In the genomic region with DNA sequence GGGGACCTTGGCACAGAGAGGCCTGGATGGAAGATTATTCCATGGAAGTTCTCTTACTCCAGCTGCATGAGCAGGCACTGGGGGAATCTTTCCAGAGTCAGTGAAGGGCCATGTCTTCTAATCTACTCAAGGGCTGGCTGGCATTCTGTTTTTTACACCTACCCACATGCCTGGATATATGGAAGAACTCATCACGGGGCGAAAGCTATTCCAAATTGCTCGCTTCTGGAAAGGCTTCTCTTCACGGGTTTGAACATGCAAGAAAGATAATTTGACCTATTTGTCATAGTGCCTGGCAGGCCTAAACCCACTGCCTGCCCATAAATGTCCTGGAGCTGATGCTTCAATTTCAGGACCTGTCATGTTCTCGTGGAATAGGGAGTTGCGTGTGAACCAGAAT, we compare ENCODE assay signal across 18 mouse cellular contexts.
DNase-seq lines count a peak whose midpoint lies in the region; ATAC-seq lines count a peak whose summit lies in the region.
"Had no signal": no experiment of that assay in that cellular context is flagged by ENCODE, and none has a peak within 500 bp of the region (broad histone marks: within the 10 kb centered on the region; RNA-seq: fewer than 3 reads in every experiment).

No protein-coding gene starts in this region.

- no peak overlapping the region for H3K4me3 ChIP-seq in hindbrain, embryonic 15.5 days
- H3K4me3 ChIP-seq in hindbrain, embryonic 12.5 days = no peak overlapping the region
- H3K4me3 ChIP-seq in neural tube, embryonic 13.5 days = no peak overlapping the region
- no peak overlapping the region for H3K4me3 ChIP-seq in neural tube, embryonic 15.5 days (replicated peaks)
- H3K4me3 ChIP-seq: embryonic facial prominence, embryonic 10.5 days; forebrain, embryonic 10.5 days had no signal

- no peak overlapping the region for H3K27ac ChIP-seq in hindbrain, embryonic 15.5 days (replicated peaks)
- H3K27ac ChIP-seq in hindbrain, embryonic 12.5 days = no peak overlapping the region
- H3K27ac ChIP-seq in neural tube, embryonic 13.5 days (replicated peaks) = peak overlapping the region; percentile 54
- H3K27ac ChIP-seq in neural tube, embryonic 15.5 days (replicated peaks) = peak overlapping the region; percentile 24; the same call in 1 of the 2 replicates
- H3K27ac ChIP-seq: embryonic facial prominence, embryonic 10.5 days; forebrain, embryonic 10.5 days had no signal

- no peaks in the 10 kb centered on the region for H3K27me3 ChIP-seq in hindbrain, embryonic 15.5 days
- H3K27me3 ChIP-seq in hindbrain, embryonic 12.5 days = no peaks in the 10 kb centered on the region
- no peaks in the 10 kb centered on the region for H3K27me3 ChIP-seq in neural tube, embryonic 13.5 days
- no peaks in the 10 kb centered on the region for H3K27me3 ChIP-seq in neural tube, embryonic 15.5 days (replicated peaks)

- DNase-seq in frontal cortex, postnatal 36 days (ENCODE audit: low spot score in 2 of 2) = no peak
- no peak for DNase-seq in neural tube, embryonic 10.5 days (ENCODE audit: extremely low spot score, low spot score)
- DNase-seq: adrenal gland, postnatal 10 days; B cell, adult 2 months; cerebellum, adult 18-20 months; cerebellum, postnatal 10 days; gastrocnemius, postnatal 10 days; heart, postnatal 14 days had no signal

- H3K36me3 ChIP-seq in hindbrain, embryonic 15.5 days = no peaks in the 10 kb centered on the region
- no peaks in the 10 kb centered on the region for H3K36me3 ChIP-seq in hindbrain, embryonic 12.5 days
- no peaks in the 10 kb centered on the region for H3K36me3 ChIP-seq in neural tube, embryonic 13.5 days
- H3K36me3 ChIP-seq in neural tube, embryonic 15.5 days = no peaks in the 10 kb centered on the region
- H3K36me3 ChIP-seq: embryonic facial prominence, embryonic 10.5 days; forebrain, embryonic 10.5 days had no signal

- no peak overlapping the region for H3K4me2 ChIP-seq in hindbrain, embryonic 15.5 days
- H3K4me2 ChIP-seq in hindbrain, embryonic 12.5 days (replicated peaks) = no peak overlapping the region
- no peak overlapping the region for H3K4me2 ChIP-seq in neural tube, embryonic 13.5 days
- H3K4me2 ChIP-seq in neural tube, embryonic 15.5 days = no peak overlapping the region

- ATAC-seq in frontal cortex, adult (ENCODE audit: low TSS enrichment) = peak; percentile 60
- 0 out of 2 replicates have a peak, but pooled peaks have one; percentile 25 for ATAC-seq in hindbrain, embryonic 15.5 days (ENCODE audit: low FRiP score, low read depth)
- no peak for ATAC-seq in hindbrain, embryonic 12.5 days (ENCODE audit: low FRiP score)
- no peak for ATAC-seq in neural tube, embryonic 13.5 days (ENCODE audit: low read depth)
- ATAC-seq in neural tube, embryonic 15.5 days (ENCODE audit: low FRiP score) = peak; percentile 50
- ATAC-seq in CD4-positive, CD25-positive, alpha-beta regulatory T cell, adult 4 months = no peak
- ATAC-seq: forebrain, embryonic 14.5 days; intestine, embryonic 16.5 days had no signal

- H3K9ac ChIP-seq in hindbrain, embryonic 15.5 days = no peak overlapping the region
- H3K9ac ChIP-seq in hindbrain, embryonic 12.5 days = no peak overlapping the region
- H3K9ac ChIP-seq in neural tube, embryonic 13.5 days = no peak overlapping the region
- no peak overlapping the region for H3K9ac ChIP-seq in neural tube, embryonic 15.5 days (replicated peaks)

- WGBS in hindbrain, embryonic 15.5 days = 75% methylated on average over 6 of the region's 6 CpGs
- WGBS in hindbrain, embryonic 12.5 days = 89% methylated on average over 6 of the region's 6 CpGs
- WGBS in neural tube, embryonic 13.5 days = 70% methylated on average over 6 of the region's 6 CpGs
- WGBS in neural tube, embryonic 15.5 days = 57% methylated on average over 6 of the region's 6 CpGs

- H3K4me1 ChIP-seq in hindbrain, embryonic 15.5 days (replicated peaks) = peaks cover 18% of the 10 kb centered on the region
- peaks cover 6% of the 10 kb centered on the region; the same call in 1 of the 2 replicates for H3K4me1 ChIP-seq in hindbrain, embryonic 12.5 days
- peaks cover 38% of the 10 kb centered on the region for H3K4me1 ChIP-seq in neural tube, embryonic 13.5 days (replicated peaks)
- H3K4me1 ChIP-seq in neural tube, embryonic 15.5 days = peaks cover 15% of the 10 kb centered on the region
- H3K4me1 ChIP-seq: embryonic facial prominence, embryonic 10.5 days had no signal

- H3K9me3 ChIP-seq in hindbrain, embryonic 15.5 days = no peaks in the 10 kb centered on the region
- H3K9me3 ChIP-seq in hindbrain, embryonic 12.5 days (replicated peaks) = no peaks in the 10 kb centered on the region
- no peaks in the 10 kb centered on the region for H3K9me3 ChIP-seq in neural tube, embryonic 13.5 days
- H3K9me3 ChIP-seq in neural tube, embryonic 15.5 days (replicated peaks) = no peaks in the 10 kb centered on the region
- H3K9me3 ChIP-seq: embryonic facial prominence, embryonic 10.5 days; forebrain, embryonic 10.5 days had no signal

Comparison
In these comparisons a context has a peak if more than half of its experiments do, and no peak if none do; other contexts are left out.
1. ATAC-seq: peak in frontal cortex, adult (single experiment), hindbrain, embryonic 15.5 days (single experiment) and neural tube, embryonic 15.5 days (single experiment); none in hindbrain, embryonic 12.5 days (single experiment), neural tube, embryonic 13.5 days (single experiment) and CD4-positive, CD25-positive, alpha-beta regulatory T cell, adult 4 months (single experiment).
2. H3K27ac ChIP-seq: peak in neural tube, embryonic 13.5 days (single experiment) and neural tube, embryonic 15.5 days (single experiment); none in hindbrain, embryonic 15.5 days (single experiment) and hindbrain, embryonic 12.5 days (single experiment).